Mouse (Mus musculus): ENCODE results near the gene Anks1.

Anks1 gene

GRCm38 (mm10) chr17:28092297-28092696, 183.2 kb downstream of the Anks1 start:
- no peak for DNase-seq (ENCODE audit: extremely low spot score, low spot score)

GRCm38 (mm10) chr17:28093837-28094236, 184.7 kb downstream of the Anks1 start:
- DNase-seq (ENCODE audit: extremely low spot score, low spot score): no peak

DNA sequence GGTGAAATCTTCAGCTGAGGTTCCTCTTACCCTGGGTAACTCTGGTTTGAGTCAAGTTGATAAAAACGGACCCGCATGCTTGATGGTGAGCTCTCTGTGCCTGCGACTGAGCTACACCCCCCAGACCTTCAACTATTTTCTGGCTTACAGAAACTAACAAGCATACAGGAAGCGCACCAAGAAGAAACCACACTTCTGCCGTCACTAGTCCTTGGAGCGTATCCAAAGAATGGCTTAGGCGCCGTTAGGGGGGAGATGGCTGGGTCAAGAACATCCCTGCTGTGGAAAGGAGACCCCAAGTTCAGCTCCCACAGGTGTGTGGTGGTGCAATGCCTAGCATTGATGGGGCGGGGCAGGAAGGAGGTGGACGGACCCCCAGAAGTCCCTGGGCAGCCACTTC, 187.3 kb downstream of the Anks1 start:
- no peak for DNase-seq (ENCODE audit: extremely low spot score, low spot score)

DNA sequence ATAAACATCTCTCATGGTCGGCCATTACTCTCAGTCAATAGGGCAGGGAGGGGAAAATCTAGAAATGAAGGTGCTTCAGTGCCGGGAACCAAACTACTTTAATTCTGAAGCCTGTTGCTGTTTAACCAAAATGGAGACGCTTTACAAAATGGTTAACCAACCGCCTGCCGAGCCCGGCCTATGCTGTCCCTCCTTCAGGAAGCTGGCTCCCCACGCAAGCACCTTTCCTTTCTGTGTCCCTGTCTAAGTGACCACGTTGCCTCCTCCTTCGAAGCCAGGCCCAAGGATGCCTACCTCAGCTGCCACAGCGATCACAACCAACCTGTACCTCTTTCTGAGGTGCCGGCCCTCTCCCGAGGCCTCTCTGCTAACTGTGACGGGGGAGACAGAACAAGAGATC, 188.2 kb downstream of the Anks1 start:
- DNase-seq (ENCODE audit: extremely low spot score, low spot score): no peak

- no peak for DNase-seq (ENCODE audit: extremely low spot score, low spot score)
Observed at GRCm38 (mm10) chr17:28099086-28099485, 190.0 kb downstream of the Anks1 start.

- DNase-seq (ENCODE audit: extremely low spot score, low spot score): no peak
Observed at GRCm38 (mm10) chr17:28100669-28101068, 191.6 kb downstream of the Anks1 start.

GRCm38 (mm10) chr17:28101284-28101887, 192.3 kb downstream of the Anks1 start:
- no peak for DNase-seq (ENCODE audit: extremely low spot score, low spot score)

GRCm38 (mm10) chr17:28101902-28102319, 192.8 kb downstream of the Anks1 start:
- DNase-seq (ENCODE audit: extremely low spot score, low spot score): no peak

- no peak for DNase-seq (ENCODE audit: extremely low spot score, low spot score)
Observed at GRCm38 (mm10) chr17:28104416-28104815, 195.3 kb downstream of the Anks1 start.

- DNase-seq (ENCODE audit: extremely low spot score, low spot score): no peak
Observed at GRCm38 (mm10) chr17:28106352-28106751, 197.2 kb downstream of the Anks1 start.

- peak; percentile 65 for DNase-seq (ENCODE audit: extremely low spot score, low spot score)
Observed at GRCm38 (mm10) chr17:28107275-28107674, 198.2 kb downstream of the Anks1 start.

GRCm38 (mm10) chr17:28112266-28112665, 203.2 kb downstream of the Anks1 start:
- DNase-seq (ENCODE audit: extremely low spot score, low spot score): no peak
